Mouse (Mus musculus) activated CD4-positive, CD25-positive, alpha-beta regulatory T cell, adult 4 months (primary cell): Measurements from ENCODE around the gene D1Ertd622e. TPM values are rescaled to one million over a fixed set of nuclear protein-coding genes. Genes with fewer than 3 reads are reported as not detected.

Source experiments
- ATAC-seq: one replicate; pipeline ENCODE4 v1.8.0; 2017
- polyA plus RNA-seq, 2 experiments: library from polyadenylated mRNA; unstranded; fragments of 100-300 nt; shearing (Covaris generic); gene quantifications; one replicate each; pipeline ENCODE4 v1.2.1; 2017

Gene D1Ertd622e
- polyA plus RNA-seq = 10 to 100 TPM; 25.0 to 26.6 TPM

DNA sequence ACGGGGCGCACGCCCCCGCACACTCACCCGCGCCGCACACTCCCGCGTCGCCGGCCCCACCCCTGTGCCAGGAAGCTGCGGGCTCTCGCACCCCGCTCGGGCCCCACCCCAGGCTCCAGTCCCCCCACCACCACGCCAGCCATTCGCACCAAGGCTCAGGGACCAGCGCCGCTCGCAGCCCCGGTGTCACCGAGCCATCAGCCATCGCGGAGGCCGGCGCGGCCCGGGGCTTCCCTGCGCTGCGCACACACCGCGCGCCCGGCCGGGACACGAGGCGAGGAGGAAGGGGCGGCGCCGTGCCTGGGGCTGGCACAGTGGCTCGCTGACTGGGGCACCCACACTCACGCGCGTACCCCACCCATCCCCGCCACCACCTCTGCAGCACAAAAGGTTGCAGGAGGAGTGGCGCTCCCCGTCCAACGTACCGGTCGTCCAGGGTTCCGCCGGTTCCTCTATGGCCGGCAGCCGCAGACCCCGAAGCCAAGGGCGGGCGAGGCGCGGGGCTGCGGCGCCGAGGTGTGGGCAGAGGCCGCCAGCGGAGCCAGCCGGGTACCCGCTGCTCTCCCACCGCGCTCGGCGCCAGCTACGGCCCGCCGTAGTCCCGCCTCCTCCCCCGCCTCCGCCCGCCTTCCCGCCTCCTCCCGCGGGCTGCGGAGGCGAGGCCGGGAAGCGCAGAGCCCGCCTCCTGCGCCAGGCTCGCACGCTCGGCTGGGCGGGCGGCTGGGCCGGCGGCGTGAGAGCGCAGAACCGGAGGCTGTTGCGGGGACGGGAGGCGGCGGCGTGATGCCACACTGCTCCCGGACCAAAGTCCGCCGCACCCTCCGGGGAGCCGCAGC lies at the start of gene D1Ertd622e:
Gene D1Ertd622e, minus strand, starts transcription at position 669 of the 836 bp plus-strand sequence.
- ATAC-seq = peak; percentile 53

DNA sequence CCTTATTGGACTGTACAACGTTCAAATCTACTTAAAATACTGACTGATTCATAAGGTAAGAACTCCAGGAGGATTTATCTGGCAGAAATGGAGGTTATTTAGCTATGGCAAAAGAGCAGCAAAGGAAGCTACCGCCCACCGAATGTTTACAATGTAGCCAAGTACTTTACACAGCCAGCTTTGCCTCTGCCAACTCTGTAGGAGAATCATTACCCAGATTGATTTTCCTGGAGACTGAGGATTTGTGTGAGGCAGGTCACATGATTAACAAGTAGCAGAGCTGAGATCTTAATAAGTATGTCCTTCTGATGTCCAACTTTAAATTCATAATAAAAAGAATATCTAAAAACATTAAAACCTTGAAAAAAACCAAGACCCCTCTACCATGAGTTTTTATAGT lies 48.6 kb upstream of the D1Ertd622e start:
- ATAC-seq = no peak

DNA sequence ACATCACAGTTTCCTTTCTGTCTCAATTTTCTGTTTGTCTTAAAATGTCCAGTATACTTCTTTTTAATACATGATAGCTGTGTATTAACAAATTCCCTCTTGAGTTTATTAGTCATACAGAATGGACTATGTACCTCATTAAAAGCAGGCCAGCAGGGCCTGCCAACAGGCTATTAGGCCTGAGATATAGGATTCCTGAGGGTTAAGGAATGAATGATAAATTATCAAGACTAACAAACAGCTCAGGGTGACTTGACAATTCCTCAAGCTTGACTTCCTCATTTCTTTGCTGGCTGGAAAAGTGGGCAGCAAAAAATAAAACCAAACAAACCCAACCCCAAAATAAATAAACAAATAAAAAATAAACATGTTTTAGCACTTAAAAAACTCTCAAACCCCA lies 43.5 kb upstream of the D1Ertd622e start:
- no peak for ATAC-seq

DNA sequence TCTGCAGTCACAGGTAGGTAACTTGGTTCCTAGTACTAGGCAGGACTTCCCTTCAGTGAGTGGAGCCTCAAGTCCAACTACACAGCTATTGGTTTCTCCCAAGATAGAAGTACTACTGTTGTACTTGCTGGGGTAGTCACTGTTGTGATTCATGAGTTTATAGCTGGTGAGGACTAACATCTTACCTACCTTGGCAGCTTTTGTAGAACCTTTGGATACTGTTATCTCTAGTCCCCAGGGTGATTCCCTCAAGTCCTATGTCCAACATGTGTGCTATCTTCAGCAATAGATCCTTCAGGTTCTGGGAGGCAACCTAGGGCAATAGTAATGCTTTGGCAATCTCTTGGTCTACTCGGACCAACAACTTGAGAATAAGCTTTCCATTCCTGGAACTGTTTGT lies 42.8 kb upstream of the D1Ertd622e start:
- no peak for ATAC-seq

DNA sequence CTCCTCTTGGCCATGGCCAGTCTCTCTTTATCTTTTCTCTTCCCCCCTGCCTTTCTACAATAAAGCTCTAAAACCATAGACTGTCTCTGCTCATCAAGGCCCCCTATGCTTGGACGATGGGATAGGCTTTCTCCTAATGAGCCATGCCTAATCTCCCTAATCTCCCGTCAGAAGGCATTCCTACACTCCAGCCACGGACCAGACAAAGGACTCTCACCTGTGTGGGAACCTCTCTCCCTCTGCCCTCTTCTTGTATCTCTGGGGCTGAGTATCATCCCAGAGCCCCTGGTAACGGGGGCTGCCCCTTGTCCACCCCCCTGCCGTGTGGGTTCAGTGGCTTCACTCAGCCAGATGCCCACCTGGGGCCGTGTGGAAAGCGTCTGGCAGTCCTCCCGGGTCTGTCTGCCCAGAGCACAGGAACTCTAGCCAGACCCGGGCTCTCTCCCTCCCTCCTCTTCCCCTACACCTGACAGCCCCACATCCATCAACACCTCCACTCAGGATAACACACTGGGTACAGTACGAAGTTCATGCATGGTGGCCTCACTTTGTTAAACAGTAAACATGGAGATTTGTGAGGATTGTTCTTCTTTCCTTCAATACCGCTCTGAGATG lies 37.2 kb upstream of the D1Ertd622e start:
- no peak for ATAC-seq

DNA sequence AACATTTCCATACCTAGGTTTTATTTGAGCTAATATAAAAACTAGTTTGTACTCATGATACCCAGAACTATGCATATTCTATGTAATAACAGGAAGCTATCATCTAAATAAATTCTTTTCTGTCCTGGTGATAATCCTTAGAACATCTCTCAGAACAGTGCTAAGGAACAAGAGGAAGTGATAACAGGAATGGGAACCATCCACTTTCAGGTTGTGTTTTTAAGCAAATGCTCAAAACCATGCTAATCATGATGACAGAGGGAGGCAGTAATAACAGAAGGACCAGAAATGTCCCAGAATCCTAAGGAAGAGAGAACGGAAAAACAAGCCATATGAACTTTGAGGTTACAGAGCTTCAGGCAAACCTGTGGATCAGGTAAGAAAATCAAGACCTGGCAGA lies 35.4 kb upstream of the D1Ertd622e start:
- no peak for ATAC-seq

DNA sequence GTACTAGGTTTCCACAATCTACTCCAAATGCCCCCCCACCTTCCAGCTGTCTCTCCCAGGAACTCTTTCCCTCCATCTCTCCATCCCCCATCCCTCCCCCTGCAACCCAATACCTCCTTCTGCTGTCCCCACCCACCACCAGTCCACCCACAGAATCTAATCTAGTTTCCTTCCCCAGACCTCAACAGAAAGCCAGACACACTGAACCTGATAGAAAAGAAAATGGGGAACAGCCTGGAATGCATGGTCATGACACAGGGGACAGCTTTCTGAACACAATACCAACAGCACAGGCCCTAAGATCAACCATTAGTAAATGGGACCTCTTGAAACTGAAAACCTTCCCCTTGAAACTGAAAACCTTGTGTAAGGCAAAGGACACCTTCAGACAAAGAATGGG lies 32.0 kb upstream of the D1Ertd622e start:
- ATAC-seq = no peak

DNA sequence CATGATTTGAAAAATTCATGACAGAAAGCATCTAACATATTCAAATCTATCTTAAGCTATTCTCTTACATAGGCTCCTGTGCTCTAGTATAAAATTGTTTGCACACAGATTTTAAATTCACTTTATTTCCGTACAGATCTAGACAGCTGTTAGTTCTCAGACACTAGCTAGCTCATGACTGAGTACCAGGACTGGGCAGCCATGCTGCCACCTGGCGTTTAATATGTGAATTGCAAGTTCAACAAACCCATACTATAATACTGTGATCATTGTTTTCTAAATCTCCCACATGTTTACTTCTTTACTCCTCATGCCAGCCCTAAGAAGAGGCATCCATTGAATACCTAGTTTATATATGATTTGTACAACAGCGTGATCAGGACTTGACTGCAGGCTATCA lies 26.9 kb upstream of the D1Ertd622e start:
- peak; percentile 85 for ATAC-seq

DNA sequence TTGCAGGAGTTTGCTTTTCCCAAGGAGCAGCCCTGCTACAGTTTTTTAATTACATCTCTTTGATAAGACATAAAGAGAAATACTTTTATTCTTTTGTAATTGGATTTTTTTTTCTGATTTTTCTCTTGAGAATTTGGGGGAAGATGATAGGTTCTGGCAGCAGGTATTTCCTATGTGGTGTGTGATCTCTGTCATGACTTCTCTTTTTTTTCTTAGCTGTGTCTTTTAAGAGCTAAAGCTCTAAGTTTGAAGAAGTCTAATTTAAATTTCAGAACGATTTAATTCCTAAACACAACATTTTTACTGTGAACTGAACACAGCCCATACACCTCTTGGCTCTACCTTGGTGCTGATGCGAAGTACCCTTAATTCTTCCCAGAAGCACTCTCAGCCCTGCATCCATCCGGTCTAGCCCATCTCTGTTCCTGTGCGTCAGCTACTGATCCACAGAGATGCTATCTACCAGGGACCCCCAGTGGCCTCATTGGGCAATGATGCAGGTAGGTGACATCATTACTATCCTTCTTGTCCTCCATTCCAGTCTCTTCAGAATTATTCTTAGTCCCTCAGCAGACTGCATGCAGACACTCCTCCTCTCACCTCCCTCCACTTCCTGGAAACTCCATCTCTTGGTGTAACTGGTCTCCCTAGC lies 14.8 kb upstream of the D1Ertd622e start:
- ATAC-seq = no peak

DNA sequence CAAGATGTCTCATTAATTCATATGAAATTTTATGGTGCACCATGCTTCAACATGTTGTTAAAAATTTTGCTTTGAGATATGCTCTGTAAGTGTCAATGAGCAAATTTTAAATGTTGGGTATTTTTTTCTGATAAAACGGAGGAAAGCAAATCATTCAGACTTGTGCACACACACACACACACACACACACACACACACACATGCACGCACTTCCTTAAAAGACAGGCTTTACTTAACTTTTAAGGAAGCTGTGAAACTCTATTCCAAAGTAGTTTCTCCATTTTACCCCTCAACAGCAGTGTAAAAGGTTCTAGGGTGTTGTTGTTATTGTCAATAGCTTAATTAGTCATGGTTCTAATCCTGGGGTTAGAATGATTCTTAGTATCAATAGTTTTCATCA lies 14.2 kb upstream of the D1Ertd622e start:
- no peak for ATAC-seq

DNA sequence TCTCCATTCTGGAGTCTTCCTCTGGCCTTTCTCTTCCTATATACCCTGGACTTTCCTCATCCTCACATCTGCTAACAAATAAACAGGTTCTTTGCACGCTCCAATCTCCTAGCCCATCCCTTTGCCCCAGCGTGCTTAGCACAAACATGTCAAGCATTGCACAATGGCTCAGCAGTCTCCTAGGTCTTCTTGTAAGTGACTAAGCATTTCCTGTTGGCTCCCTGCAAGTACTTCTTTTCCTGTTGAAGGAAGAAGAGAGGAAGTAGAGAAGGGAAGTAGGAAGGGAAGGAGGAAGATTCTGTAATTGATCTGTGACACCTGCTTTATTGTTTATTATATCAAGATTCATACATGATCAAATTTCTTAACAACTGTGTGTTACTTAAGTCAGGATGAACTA lies 11.0 kb upstream of the D1Ertd622e start:
- ATAC-seq = no peak

DNA sequence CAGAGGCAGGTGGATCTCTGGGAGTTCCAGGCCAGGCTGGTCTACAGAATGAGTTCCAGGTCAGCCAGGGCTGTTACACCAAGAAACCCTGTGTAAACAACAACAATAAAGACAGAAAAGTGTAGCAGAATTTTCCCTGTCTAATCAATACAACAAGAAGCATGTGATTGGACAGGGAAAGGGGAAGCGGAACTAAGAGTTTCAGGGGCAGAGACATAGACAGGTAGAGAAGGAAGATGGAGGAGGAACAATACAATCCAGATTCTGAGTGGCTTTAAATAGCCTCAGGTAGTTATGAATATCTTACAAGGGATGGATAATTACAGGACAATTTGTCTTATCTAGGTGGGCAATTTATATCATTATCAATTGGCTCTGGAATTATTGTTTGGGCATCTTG lies 5.4 kb upstream of the D1Ertd622e start:
- no peak for ATAC-seq

DNA sequence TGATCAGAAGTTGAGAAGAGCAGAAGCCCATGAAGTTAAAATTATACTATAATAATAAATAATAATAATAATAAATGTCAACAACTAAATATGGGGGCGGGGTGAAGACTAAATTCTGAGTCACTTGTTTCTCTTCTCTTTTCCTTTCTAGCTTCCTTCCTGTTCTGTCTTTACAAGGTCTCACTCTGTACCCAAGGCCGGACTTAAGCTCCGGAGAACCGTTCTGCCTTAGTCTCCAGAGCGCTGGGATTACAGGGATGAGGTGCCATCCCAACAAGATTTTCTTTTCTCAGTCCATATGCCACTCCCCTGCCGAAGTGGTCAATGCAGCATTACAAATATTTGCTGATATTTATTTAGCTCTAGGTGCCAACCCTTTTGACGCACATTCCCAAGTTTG lies 450 bp upstream of the D1Ertd622e start:
- no peak for ATAC-seq

DNA sequence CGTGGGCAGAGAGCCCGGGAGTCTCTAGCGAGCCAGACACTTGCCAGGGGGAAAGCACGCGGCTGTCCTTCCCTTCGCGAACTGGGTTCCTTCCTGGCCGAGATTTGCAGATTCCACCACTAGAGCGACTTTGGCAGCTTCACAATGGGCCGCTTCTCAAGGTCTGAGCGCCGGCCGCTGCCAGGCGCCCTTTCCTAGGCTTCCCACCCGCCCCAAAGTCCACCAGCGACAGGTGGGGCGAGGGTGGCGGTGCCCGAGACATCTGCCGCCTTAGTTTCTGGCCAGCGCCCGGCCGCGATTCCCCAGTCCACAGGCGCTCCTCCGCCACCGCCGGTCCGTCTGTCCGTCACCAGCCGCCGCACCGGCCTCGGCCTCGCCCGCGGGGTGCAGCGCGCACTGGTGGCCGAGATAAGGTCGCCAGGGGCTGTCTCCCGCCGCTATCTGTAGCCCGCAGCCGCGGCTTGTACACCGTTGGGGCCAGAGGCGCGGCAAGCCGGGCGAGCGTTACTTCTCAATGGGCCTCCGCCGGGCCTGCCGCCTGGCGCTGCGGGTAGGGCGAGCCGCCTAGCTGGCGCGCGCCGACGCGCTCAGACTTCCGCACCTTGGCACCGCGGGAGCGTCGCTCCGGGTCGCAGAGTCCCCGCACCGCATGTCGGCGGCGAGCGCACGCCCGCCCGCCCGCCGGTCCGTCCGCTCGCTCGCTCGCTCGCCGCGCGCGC lies 1.0 kb downstream of the D1Ertd622e start:
- ATAC-seq = peak; percentile 45

DNA sequence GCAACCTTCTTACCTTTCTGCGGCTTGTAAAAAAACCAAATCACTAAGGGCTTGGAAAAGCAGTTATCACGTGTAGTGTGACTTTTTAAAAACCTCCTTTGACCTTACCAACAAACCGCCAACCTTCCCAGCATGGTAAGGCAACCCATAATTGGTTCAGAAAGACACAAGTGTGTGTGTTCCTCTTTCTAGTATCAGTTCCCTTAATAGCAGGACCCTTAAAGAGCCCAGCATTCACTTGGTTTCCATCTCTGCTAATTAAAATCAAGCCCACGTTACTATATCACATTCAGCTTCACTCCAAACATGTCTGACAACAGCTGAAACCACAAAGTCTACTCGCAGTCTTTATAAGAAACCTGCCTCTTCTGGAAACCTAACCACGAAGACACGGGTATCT lies 2.5 kb downstream of the D1Ertd622e start:
- no peak for ATAC-seq

DNA sequence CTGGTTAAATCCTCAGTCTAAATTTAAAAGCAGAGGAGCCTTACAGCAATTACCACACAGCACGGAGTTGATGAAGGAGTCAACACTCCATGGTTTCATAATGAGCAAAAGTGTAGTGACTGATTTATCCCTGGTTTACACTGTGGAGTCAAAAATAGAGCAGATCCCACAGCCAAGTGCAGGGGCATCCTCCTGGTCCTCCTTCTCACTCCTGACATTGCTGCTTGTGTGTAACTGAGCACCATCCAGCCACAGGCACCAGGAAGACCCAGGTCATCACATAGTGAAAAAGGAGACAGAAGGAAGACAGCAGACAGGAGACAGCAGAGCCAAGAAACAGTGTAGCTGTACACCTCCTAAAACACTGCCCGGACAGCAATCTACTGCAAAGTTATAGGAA lies 4.1 kb downstream of the D1Ertd622e start:
- no peak for ATAC-seq

DNA sequence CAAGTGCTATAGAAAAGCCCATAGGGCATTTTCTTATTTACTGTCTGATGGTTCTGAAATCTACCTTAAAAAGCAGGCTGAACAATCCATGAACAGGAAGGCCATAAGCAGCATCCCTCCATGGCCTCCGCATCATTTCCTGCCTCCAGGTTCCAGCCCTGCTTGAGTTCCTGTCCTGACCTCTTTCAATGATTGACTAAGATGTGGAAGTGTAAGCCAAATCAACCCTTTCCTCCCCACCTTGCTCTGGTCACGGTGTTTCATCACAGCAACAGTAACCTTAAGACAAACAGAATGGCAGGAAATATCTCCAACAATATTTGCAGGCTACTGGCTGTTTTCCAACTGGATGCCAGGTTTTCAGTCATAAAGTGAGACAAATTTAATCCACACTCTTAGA lies 4.7 kb downstream of the D1Ertd622e start:
- no peak for ATAC-seq

DNA sequence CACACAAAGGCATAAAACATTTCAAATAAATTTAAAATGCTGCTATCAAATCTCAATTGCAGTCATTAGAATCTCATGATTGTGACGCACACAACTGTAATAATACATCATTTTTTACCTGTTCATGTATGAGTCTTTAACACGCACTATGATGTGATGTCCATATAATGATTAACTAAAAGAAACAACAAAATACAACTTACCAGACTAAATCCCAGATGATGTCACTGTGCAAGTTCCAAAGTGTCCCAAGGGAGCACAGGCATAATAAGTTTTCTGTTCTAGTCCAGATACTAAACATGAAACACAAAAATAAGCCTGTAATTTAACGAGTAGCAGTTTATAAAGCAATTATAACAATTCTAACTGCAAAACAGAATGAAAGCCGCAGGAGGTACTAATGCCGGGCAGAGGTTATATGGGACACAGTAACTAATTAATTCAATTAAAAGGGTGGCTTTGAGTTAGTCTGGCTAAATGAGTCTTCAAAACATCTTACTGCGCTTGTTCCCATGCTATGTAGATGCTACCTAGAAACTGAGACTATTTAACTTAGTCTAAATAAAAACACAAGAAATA lies 7.4 kb downstream of the D1Ertd622e start:
- no peak for ATAC-seq

DNA sequence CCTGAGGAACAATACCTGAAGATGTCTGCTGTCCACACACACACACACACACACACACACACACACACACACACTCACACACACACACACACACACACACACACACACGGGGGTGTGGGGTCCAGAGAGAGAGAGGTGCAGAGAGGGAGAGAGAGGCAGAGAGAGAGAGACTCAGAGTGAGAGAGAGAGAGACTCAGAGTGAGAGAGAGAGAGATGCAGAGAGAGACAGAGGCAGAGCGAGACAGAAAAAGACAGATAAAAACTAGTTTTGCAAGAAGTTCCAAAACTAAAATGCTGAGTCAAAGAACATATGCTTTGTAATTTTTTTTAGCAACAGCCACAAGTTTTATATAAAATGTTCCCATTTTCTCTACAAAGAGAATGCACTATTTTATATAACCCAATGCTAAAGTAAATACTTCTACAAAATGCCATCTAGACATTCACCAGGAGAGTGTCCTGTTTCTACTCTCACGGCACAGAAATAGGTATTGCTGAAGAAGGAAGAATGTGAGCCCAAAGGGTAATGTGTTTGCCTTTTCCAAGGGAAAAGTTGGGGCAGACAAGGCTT lies 11.2 kb downstream of the D1Ertd622e start:
- ATAC-seq = no peak

DNA sequence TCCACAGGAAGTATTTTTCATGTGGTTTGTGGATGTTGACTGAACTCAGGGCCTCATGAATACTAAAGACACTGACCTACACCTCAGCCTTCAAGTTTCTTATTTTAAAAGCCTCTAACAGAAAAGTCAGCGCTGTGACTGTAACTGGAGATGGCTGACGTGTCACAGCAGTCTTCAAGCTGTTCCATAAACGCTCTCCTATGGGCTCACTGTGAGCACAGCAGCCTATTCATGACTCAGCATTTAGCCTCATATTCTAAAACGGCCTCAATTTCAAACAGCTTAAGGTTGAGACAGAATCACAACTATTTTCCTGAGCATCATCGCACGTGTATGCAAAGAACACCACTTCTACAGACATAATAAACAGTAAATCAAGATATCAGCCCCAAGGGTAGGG lies 11.8 kb downstream of the D1Ertd622e start:
- ATAC-seq = peak; percentile 65

DNA sequence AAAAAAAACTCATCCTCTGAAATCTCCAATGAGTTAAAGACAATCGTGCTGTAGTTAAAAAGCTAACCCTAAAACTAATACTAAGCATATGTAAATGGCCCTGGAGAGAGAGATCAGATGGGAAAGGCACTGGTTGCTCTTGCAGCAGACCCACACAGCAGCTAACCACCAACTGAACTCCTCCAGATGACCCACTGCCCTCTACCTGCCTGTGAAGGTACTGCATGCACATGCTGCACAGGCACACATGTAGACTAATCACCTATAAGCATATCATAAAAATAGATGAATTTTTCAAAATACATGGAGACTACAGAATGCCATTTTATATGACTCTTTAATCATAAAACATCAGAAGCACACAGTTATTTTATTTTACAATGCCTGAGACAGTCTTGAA lies 14.8 kb downstream of the D1Ertd622e start:
- ATAC-seq = no peak

DNA sequence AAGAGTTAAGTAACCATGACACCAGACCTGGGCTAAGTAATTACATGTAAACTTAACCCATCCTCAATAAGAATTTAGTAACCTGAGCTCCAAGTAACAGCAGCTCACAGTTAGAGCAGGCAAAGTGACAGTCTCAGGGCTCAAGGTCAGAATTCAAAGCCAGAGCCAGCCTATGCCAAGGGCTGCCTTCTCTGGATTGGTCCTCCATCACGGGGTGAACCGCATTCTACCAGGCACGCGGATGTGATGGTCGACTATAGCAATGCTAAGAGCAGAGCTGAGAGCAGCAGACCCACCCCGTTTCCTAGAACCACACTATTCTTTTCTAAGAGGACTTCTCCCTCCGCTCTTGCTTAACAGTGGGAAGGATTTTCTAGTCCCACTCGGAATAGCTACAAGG lies 27.8 kb downstream of the D1Ertd622e start:
- no peak for ATAC-seq
